Mouse (Mus musculus): ENCODE data around the gene Dusp3.
A peak's percentile ranks its signal among the peaks of the same experiment; 100 is the strongest.
"Not testable (repeated sequence)": the region's sequence is repeated elsewhere in the genome, so short reads cannot be mapped to it uniquely, and the experiment has no call there.

The Dusp3 gene

DNA sequence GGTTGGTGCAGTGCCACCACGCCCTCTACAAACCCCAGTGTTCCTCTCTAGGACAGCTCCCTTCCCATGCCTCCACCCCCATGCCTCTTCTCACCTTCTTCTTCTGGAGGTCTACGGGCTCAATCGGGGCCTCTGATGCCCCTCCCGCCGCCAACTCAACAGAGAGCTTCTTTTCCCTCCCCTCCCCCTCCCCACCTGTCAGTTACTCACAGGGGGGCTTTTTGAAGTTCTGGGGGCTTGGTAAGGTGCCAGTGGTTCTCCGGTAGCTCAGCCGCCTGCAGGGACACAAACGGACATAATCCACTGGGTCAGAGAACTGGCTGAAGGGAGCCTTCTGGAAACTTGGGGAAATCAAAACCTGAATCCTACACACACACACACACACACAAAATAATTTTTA, 24.7 kb upstream of the Dusp3 start:
- no peak for DNase-seq (ENCODE audit: low spot score)

DNA sequence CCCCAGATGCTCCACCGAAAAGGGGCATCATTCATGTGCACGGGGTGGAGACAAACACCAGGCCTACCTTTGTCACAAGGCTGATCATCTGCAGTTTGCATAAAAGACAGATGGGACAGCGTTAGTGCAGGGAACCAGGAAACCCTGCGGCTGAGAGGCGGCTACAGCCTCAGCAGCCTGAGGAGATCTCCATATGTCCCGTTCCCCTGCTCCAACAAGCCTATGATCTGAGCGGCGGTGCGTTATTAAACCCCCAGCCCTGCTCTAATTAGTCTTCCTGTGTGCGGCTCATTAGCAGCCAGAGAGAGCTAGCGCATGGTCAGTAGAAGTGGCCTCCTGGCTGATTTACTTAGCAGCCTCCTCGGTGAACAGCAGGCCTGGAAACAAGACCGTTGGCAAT, 23.3 kb upstream of the Dusp3 start:
- DNase-seq (ENCODE audit: low spot score), result no peak

DNA sequence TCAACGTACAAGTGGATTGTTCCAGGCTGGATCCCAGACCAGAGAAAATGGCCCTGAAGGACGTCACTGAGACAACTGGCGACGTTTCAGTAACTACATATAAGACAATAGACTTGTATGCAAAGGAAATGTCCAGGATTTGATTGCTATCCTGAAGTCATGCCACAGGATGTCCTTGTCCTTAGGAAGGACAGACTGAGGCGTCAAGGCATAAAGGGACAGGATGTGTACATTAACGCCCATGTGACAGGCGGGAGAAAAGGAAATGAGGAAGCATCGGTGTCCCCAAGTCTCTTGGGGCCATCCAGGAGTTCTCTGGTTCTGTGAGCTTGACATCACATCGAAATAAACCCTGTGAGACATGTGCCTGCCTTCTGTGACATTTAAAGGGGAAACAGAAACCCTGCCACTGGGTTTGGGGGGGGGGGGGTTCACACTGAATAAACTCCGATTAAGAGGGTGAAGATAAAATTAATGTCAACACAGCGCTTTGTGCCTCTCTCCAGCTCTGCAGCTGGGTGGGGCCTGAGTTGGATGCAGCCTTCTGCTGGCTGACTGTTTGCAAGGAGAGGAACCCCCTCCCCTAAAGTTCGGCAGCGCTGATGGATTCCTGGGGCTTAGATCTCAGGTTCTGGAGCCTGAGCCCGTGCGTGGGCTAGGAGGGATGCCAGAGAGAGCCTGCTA, 22.3 kb upstream of the Dusp3 start:
- no peak for DNase-seq (ENCODE audit: low spot score)

DNA sequence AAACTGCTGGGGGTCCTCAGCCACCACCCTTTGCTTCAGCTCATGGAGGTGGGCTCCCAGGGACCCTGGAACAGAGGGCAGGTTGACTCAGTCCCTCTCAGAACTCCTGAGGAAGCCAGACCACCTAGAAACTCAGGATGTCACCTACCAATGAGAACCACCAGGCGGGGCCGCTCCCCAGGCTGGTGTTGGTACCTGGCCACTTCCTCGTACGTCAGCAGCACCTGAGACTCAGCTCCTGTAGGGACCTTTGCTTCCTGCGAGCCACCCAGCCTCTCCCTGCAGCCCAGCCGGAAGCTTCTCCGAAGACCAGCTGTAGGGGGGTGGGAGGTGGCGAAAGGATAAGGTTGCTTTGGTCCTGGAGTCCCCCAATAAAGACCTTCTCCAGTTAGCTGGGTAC, 21.6 kb upstream of the Dusp3 start:
- no peak for DNase-seq (ENCODE audit: low spot score)

DNA sequence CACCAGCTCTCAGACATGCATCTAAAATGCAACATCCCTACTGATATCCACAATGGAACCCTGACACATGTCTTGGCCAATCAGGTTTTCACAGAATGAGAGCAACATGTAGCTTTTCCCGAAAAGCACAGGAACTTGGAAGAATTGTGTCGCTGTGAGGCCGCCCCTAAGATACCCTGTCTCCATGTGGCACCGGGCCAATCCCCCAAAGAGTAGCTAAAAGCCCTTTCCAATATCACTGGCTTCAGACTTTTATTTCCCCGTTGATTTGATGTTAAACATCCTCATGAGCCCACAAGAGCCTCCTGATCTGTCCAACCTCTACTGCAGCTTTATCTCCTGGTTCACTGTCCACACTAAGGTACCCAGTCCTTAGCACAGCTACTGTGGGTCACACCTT, 19.9 kb upstream of the Dusp3 start:
- DNase-seq (ENCODE audit: low spot score), result no peak

DNA sequence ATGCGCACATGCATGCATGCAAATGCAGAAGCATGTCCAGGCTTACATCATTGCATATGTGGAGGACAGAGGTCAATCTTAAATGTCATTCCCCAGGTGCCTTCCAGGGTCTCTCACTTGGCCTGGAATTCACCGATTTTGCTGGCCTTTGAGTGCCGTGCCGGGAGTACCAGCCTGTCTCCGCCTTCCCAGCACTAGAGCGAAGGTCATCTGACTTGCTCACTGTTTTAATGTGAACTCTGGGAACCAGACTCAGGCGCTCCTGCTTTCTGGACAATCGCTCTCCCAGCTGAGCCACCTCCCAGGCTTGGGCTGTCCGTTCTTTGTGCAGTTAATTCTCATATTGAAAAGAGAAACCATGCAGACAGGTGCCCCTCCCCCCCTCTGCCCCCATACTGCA, 19.5 kb upstream of the Dusp3 start:
- no peak for DNase-seq (ENCODE audit: low spot score)

DNA sequence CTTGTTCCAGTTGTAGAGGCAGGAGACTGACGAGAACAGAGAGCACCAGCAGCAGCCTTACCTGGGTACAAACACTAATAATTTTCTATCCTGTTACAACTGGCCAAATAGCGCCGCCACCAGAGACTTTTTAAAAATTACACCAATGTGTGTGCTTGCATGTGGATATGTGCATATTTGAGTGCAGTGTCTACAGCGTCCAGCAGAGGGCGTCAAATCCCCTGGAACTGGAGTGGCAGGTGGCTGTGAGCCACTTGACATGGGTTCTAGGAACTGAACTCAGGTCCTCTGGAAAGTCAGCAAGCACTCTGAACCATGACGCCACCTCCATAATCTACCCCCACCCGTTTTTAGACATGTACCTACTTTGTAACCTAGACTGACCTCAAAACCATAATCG, 17.4 kb upstream of the Dusp3 start:
- DNase-seq (ENCODE audit: low spot score), result no peak

DNA sequence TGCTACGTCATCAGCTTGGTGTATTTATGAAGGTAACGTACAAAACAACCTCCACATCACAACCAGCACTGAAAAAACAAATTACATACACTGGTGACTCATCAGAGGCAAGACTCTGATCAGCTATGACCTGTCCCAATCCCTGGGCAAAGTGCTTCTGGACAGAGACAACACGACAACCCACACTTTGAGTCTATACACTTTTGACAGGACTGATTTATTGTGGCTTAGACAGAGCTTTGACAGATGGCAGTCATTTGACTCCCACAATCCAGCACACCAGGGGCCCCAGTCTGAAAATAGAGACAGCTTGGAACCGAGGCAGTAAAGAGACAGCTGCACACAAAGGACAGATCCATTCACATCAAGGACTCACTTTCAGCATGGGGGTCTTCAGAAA, 12.7 kb upstream of the Dusp3 start:
- no peak for DNase-seq (ENCODE audit: low spot score)

DNA sequence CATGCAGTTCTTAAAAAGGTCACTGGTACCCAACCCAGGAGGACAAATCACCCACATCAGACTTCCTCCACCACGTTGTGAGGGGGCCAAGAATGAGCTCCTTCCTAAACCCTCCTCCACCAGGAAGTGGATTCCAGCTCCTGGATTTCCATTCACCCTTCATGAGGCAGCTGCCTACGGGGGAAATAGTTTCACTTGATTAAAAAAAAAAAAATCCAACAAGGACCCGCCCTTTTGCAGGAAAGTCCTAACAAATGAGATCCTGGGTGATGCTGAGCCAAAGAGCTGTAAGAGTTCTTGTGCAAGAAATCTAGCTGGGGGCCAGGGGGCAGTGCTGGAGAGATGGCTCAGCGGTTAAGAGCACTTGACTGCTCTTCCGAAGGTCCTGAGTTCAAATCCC, 11.4 kb upstream of the Dusp3 start:
- DNase-seq (ENCODE audit: low spot score), result no peak

DNA sequence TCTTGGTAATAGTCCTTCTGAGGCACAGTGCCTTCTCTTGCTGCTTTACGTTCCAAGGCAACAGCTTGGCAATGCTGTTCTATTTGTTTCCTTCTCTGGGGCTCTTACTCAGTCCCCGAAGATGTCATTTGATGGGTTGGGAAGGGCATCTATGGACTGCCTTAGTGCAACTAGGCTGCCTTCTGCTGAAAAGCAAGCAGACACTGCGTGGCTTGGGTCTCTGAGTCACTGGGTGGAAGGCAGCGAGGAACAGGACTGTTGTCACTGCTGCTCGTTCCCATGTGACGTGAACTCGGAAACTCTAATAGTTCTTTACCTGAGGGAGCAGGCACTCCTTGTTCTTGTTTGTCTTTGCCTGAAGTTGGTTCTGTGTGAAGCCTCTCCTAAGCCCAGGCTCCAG, 9.1 kb upstream of the Dusp3 start:
- no peak for DNase-seq (ENCODE audit: low spot score)

DNA sequence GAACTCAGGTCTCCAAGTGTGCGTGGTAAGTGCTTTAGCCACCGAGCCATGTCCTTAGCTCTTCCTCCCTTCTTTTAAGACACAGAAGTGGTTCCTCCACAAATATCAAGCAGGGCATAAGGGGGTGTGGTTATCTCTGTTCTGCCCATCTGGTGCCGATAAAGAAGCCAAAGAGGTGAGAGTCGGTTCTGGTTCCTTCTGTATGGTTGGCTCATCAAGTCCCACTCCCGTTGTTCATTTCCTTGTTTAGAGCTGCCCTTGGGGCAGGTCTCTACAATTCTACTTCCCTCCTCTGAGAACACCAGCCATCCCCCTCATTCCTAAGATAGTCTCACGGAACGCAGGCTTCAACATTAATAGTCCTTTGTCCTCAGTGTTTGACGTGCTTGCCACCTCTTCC, 7.3 kb upstream of the Dusp3 start:
- DNase-seq (ENCODE audit: low spot score), result no peak

DNA sequence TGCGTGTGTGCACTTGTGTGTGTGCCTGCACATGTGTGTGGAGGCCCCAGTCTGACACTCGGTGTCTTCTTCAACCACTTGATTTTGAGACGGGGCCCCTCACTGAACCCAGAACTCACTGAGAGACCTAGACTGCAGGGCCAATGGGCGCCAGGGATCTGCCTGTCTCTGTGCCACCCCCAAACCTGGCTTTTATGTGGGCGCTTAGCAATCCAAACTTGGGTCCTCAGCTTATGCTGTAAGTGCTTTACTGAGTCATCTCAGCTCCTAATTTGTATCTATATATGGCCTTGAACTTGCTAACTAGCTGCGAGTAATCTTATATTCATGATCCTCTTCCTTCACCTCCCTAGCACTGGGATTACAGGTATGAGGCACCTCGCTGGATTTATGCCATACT, 5.6 kb upstream of the Dusp3 start:
- no peak for DNase-seq (ENCODE audit: low spot score)

DNA sequence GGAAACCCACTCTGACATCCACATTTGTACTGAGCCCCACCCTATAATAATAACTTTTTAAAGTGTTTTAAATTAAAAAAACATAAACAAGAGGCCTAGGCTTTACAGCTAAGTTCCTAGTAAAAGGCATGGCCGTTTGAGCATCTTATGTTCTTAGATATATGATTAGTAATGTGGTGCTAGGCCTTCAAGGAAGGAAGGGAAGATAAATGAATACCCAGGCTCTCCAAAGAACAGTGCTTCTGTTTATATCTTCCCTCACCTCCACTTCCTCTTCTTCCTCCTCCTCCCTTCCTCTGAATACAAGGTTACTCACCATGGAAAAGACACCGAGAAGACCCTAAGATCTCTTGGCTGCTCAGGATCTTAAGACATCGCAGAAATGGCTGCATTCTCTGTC, 5.0 kb upstream of the Dusp3 start:
- DNase-seq (ENCODE audit: low spot score), result no peak

DNA sequence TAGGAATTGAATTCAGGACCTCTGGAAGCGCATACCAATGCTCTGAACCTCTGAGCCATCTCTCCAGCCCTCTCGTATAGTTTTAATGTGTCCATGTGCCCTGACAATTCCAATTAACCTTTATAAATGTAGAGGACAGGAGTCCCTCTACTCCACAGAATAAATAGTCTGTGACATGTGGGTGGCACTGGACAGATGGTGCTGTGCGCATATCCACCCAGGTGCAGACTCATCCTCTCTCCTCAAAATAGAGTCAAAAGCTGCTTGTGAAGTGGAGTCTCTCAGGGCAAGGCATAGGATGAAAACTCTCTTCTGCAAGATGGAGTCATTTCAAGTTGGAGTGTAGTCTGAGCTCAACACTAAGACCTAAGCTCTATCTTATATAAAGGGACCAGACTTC, 3.4 kb upstream of the Dusp3 start:
- DNase-seq (ENCODE audit: low spot score), result no peak

DNA sequence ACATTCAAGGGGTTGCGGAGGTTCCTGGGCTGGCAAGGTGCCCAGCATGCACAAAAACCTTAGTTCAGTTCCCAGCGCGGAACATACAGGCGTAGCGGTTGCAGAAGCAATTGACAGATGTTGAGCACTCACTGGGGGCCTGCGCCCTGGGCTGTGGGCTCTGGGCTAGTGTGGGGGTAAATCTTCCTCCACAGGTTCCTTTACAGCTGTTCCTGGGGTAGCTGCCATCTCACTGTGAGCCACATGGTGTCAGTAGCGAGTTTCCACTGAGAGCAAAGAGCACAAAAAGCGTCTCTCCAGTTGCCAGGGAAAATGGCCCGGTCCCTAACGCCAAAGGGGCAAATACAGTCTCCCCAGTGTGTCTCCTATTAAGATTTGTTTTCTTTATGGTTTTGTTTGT, 823 bp downstream of the Dusp3 start:
- peak; percentile 74 for DNase-seq (ENCODE audit: low spot score)

DNA sequence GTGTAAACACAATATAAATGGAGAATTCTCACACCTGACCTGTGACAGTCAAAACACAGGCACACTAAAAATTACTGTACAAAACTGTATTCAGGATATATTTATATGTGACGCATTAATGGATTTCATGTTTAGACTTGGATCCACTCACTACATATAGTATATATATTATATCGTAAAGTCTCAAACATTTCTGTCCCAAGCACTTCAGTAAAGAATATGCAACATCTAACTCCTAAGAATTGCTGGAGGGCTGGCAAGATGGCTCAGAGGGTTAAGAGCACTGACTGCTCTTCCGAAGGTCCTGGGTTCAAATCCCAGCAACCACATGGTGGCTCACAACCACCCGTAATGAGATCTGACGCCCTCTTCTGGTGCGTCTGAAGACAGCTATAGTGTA, 1.4 kb downstream of the Dusp3 start:
- not testable (repeated sequence) for DNase-seq (ENCODE audit: low spot score)

DNA sequence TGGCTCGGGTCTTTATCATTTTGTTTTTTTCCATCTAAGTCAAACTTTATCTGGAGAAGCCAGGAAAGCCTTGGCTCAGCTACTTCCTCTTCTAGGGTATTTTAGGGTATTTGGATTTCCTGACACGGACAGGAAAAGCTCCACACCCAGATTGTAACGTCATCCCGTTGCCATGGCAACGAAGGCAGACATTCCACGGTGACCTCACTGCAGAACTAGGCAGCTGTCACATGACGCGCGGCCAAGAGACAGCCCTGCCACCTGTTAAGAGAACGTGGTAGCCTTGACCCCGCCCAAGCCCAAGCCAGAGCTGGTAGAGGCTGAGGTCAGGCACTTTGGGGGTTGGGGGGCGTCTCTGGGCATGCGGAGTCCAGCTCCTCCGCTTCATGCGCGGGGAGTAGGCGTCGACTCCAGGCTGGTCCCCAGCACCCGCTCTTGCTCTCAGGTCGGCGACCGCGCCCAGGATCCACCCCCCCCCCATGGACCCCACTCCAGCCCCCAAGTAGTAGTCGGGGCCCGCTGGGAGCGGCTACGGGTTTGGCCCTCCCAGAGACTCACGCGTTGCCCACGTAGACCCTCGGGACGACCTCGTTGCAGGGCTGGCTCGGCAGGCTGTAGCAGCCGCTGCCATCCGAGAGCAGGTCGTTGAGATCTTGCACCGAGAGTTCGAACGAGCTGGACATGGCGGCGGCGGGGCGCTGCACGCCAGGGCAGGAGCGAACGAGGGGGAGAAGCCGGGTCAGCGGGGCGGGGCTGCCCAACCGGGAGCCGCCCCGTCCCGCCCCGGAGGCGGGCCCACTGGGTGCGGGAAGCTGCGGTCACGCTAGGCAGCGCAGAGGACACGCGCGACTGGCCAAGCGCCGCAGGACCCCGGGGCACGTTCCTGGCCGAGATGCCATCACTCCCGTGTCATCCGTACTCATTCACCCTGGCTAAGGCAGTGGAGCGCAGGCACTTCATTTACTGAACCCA, 2.5 kb downstream of the Dusp3 start, which contains the start of gene Cfap97d1:
Gene Cfap97d1 (plus strand): TSS at position 226 of the 972 bp plus-strand sequence.
- DNase-seq (ENCODE audit: low spot score), result peak; percentile 93

DNA sequence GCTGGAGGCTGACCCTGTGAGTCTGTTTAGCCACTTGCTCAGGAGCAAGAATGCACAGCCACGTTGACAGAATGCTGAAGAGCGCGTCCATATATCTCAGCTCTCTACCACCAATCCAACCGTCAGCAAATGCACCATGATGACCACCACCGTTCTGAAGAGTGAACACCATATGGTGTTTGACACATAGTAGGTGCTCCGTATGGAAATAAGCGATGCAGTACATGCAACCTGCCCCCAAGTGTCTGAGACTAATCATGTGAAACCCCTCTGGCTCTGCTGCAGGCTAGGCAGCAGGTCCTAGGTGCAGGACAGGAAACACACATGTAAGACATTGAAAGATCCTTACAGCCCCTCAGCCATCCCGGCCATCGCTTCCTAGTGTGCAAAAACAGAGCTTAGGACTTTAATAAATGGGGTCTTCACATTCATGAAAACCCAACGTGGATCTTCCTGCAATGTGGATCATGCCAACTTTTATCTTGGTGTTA, 3.3 kb downstream of the Dusp3 start:
- no peak for DNase-seq (ENCODE audit: low spot score)

DNA sequence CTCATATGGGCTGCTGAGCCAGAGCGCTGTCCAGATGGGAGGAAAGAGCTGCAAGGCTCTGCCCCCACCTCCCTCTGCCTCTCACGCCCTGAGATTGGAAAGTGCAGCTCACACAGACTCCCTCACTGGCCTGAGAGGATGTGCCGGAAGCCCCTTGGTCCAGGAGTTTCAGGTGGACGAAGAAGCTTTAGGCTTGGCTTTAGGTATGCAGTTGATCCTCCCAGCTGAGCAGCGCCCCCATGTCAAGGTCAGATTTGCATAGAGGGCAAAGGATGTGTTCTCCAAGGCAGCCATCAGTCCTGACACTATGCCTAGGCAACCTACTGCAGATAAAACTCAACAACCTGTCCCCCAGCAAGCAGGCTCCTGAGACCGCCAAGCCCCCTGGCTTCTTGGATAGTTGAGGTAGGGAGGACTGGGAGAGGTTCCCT, 3.8 kb downstream of the Dusp3 start:
- DNase-seq (ENCODE audit: low spot score), result no peak

DNA sequence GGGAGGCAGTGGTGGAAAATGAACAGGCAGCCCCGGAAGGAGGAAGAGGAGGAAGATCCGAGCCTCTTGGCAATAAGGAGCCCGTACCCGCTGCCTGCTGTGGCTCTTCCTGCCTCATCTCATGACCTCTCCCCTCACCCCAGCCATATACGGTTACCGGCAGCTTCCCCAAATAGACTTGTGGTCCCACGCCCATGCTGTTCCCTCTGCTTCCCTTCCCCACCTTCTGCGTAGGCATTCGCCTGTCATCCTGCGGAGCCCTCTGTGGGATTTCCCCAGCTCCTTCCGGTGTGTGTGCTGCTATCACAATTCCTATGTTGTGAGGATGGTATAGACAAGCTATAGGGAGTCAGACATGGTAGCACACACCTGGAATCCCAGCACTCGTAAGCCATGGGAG, 5.0 kb downstream of the Dusp3 start:
- no peak for DNase-seq (ENCODE audit: low spot score)

DNA sequence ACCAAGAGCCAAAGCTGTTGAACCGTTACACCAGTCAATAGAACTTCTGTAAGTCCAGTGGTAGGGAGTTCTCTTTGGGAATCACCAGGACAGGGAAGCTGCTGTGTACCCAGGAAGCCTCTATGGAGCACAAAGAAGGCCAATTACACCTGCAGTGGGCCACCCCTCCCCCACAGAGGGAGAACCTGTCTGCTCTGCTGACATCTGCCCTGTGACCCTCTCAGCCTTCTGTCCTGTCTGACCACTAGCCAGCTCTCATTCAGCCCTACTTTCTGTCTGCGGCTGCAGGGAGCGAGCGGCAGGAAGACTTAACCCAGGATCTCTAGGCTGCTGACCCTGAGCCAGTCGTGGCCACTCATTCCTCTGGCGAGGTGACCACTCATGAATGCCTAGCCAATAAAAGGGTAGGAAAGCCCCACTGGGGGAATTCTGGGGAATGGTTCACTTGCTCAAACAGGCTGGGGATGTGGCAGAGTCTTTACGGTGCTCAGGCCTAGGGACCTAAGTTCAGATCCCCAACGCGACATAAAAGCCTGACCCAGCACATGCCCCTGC, 6.1 kb downstream of the Dusp3 start:
- DNase-seq (ENCODE audit: low spot score), result no peak

DNA sequence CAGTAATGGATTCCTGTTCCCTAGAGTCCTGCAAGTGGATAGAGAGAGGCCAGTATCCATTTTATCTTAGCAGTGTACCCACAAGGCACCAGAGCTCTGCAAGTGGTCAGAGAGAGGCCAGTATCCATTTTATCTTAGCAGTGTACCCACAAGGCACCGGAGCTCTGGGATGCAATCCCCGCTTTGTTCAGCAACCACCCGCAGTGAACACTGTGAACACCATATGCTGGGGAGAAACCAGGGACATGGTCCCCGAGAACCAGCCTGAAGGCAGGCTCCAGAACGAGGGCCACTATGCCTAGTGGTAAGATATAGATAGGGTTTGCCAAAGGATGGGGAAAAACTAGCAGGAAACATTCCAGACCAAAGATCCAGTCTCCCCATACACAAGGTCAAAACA, 7.7 kb downstream of the Dusp3 start:
- DNase-seq (ENCODE audit: low spot score), result no peak

DNA sequence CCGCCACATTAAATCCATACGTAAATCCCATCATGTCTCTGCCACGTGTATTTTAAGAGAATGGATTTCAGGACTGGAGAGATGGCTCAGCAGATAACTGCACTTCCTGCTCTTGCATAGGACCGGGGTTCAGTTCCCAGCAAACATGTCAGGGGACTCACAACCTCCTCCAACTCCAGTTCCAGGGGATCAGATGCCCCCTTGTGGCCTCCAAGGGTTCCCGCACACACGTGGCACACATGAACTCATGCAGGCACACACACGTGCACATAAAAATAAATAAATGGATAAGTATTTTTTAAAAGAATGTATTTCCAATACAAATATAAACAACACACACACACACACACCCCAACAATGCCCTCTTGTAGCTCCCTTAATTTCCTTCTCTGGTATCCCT, 9.9 kb downstream of the Dusp3 start:
- no peak for DNase-seq (ENCODE audit: low spot score)
